Mouse (Mus musculus) C2C12 (cell line): ENCODE results near the gene Ccdc57. TPM values are rescaled to one million over a fixed set of nuclear protein-coding genes. Genes with fewer than 3 reads are reported as not detected.

Source experiments
- H3K27me3 ChIP-seq: one replicate; pipeline ENCODE4 v1.6.1; 2011; ENCODE audit not compliant: control insufficient read depth, insufficient read depth, insufficient read length
- H3K36me3 ChIP-seq: one replicate; pipeline ENCODE4 v1.6.1; 2011; ENCODE audit not compliant: control insufficient read depth, insufficient read depth
- H3K4me3 ChIP-seq: one replicate; pipeline ENCODE4 v1.5.1; 2011; ENCODE audit warnings: mild to moderate bottlenecking, control low read depth; ENCODE audit not compliant: poor library complexity, insufficient read depth, severe bottlenecking
- H3K79me2 ChIP-seq: one replicate; pipeline ENCODE4 v1.6.1; 2011; ENCODE audit not compliant: control insufficient read depth, insufficient read depth
- H3K79me3 ChIP-seq: one replicate; pipeline ENCODE4 v1.6.1; 2011; ENCODE audit warnings: low read depth, control low read depth
- H3ac ChIP-seq: one replicate; pipeline ENCODE3; 2011; ENCODE audit warnings: low read depth; ENCODE audit not compliant: control insufficient read depth, insufficient read length
- CEBPB ChIP-seq: IDR thresholded peaks from one replicate; pipeline ENCODE4 v1.6.1; 2011; ENCODE audit warnings: low read depth, mild to moderate bottlenecking, control low read depth, moderate library complexity
- CTCF ChIP-seq: IDR thresholded peaks from one replicate; pipeline ENCODE4 v1.5.1; 2011; ENCODE audit not compliant: control insufficient read depth, insufficient read depth, insufficient read length
- FOSL1 ChIP-seq: IDR thresholded peaks from one replicate; pipeline ENCODE4 v1.8.0; 2011; ENCODE audit warnings: mild to moderate bottlenecking, low read length; ENCODE audit not compliant: poor library complexity, insufficient read depth, severe bottlenecking
- MAX ChIP-seq: IDR thresholded peaks from one replicate; pipeline ENCODE4 v1.6.1; 2011; ENCODE audit warnings: mild to moderate bottlenecking, control low read depth
- MYOD1 ChIP-seq: IDR thresholded peaks from one replicate; pipeline ENCODE4 v1.6.1; 2011; ENCODE audit warnings: low read depth; ENCODE audit not compliant: control insufficient read depth, insufficient read length
- MYOG ChIP-seq: IDR thresholded peaks from one replicate; pipeline ENCODE4 v1.6.1; 2011; ENCODE audit not compliant: control insufficient read depth, insufficient read length; ENCODE audit errors: extremely low read depth
- USF1 ChIP-seq: IDR thresholded peaks from one replicate; pipeline ENCODE4 v1.6.1; 2011; ENCODE audit warnings: low read depth, mild to moderate bottlenecking, control low read depth, moderate library complexity
- long read RNA-seq, 2 experiments: library from polyadenylated mRNA; unstranded; transcript quantifications; one replicate each; pipeline ENCODE4 v2.0.0; 2019 to 2020
- polyA plus RNA-seq: library from polyadenylated mRNA; unstranded; fragments of >200 nt; fragmentation: generic; extraction: Trizol; gene quantifications from one replicate; pipeline ENCODE4 v1.2.1, GENCODE M21; 2012; ENCODE audit warnings: missing spikeins

The Ccdc57 gene
- polyA plus RNA-seq, result 1.1 TPM
- long read RNA-seq, experiment 1, partial matches to known transcripts, result 1 of 1 reads
- long read RNA-seq, experiment 1, other reads (novel, unspliced or antisense), result 0 of 1 reads
- long read RNA-seq, experiment 2, transcript Ccdc57-201 (19 exons, 3,403 nt), result major isoform, 10 of 25 reads
- long read RNA-seq, experiment 2, partial matches to known transcripts, result 4 of 25 reads
- long read RNA-seq, experiment 2, other reads (novel, unspliced or antisense), result 11 of 25 reads

GRCm38 (mm10) chr11:120932564-120933398 lies at the start of gene Ccdc57:
Gene Ccdc57, minus strand, starts transcription at chr11:120932872.
- TF ChIP-seq MAX (peak; percentile 90), CTCF (no peak)
- H3K4me3 ChIP-seq, result peak within 1 kb of the TSS; percentile 67

GRCm38 (mm10) chr11:120982459-120982858 lies 49.8 kb upstream of the Ccdc57 start:
- TF ChIP-seq MAX (no peak), CTCF (no peak), CEBPB (no peak), FOSL1 (no peak), MYOG (no peak), MYOD1 (no peak), USF1 (no peak)
- Histone ChIP-seq H3K4me3 (no peak overlapping the region), H3K36me3 (peaks cover 85% of the 10 kb centered on the region), H3K79me3 (peaks cover 83% of the 10 kb centered on the region), H3K79me2 (peaks cover 97% of the 10 kb centered on the region), H3K27me3 (no peaks in the 10 kb centered on the region), H3ac (no peak overlapping the region)

More at GRCm38 (mm10) chr11:120932564-120933398, at the start of gene Ccdc57:
- Histone ChIP-seq H3K27me3 (no peaks in the 10 kb centered on the region), H3K79me2 (peaks cover 15% of the 10 kb centered on the region), H3K79me3 (peaks cover 6% of the 10 kb centered on the region), H3K36me3 (no peaks in the 10 kb centered on the region), H3ac (peak within 1 kb of the TSS; percentile 83)

- H3K27me3 ChIP-seq, result no peaks in the 10 kb centered on the region
- peaks cover 85% of the 10 kb centered on the region for H3K36me3 ChIP-seq
- TF ChIP-seq USF1, result no peak
- TF ChIP-seq MYOD1, result no peak
- TF ChIP-seq FOSL1, result no peak
- TF ChIP-seq MYOG, result no peak
- TF ChIP-seq MAX, result no peak
- no peak for TF ChIP-seq CTCF
- no peak for TF ChIP-seq CEBPB
Observed at GRCm38 (mm10) chr11:120981661-120982060, 49.0 kb upstream of the Ccdc57 start.

GRCm38 (mm10) chr11:120980427-120981035 lies 47.9 kb upstream of the Ccdc57 start:
- peaks cover 85% of the 10 kb centered on the region for H3K36me3 ChIP-seq

More at GRCm38 (mm10) chr11:120981661-120982060, 49.0 kb upstream of the Ccdc57 start:
- H3ac ChIP-seq, result no peak overlapping the region
- peaks cover 97% of the 10 kb centered on the region for H3K79me2 ChIP-seq
- H3K79me3 ChIP-seq, result peaks cover 83% of the 10 kb centered on the region
- no peak overlapping the region for H3K4me3 ChIP-seq

GRCm38 (mm10) chr11:120979711-120980426 lies 47.2 kb upstream of the Ccdc57 start:
- TF ChIP-seq CTCF, result no peak
- TF ChIP-seq CEBPB, result no peak
- TF ChIP-seq MYOG, result no peak
- TF ChIP-seq FOSL1, result no peak
- no peak for TF ChIP-seq MAX
- no peak for TF ChIP-seq MYOD1
- TF ChIP-seq USF1, result no peak
- no peaks in the 10 kb centered on the region for H3K27me3 ChIP-seq
- peaks cover 97% of the 10 kb centered on the region for H3K79me2 ChIP-seq
- H3K79me3 ChIP-seq, result peaks cover 84% of the 10 kb centered on the region
- H3K36me3 ChIP-seq, result peaks cover 91% of the 10 kb centered on the region
- H3K4me3 ChIP-seq, result no peak overlapping the region
- H3ac ChIP-seq, result no peak overlapping the region

More at GRCm38 (mm10) chr11:120980427-120981035, 47.9 kb upstream of the Ccdc57 start:
- Histone ChIP-seq H3K79me3 (peaks cover 82% of the 10 kb centered on the region), H3K27me3 (no peaks in the 10 kb centered on the region), H3ac (no peak overlapping the region), H3K79me2 (peaks cover 97% of the 10 kb centered on the region), H3K4me3 (no peak overlapping the region)
- TF ChIP-seq CEBPB (no peak), CTCF (no peak), FOSL1 (no peak), USF1 (no peak), MAX (no peak)
